Mouse (Mus musculus) midbrain, embryonic 12.5 days (tissue): ENCODE data around the gene Bach1. TPM values are rescaled to one million over a fixed set of nuclear protein-coding genes. Genes with fewer than 3 reads are reported as not detected.
A peak's percentile ranks its signal among the peaks of the same experiment; 100 is the strongest.

Source experiments
- ATAC-seq: fragments of 200-750 bp; cut with Nextera tagmentation; 2 replicates; pipeline ENCODE4 v1.8.0; 2017; ENCODE audit warnings: low read depth, moderate TSS enrichment, moderate library complexity; ENCODE audit not compliant: low FRiP score
- H3K27ac ChIP-seq: fragments of 300-500 bp; sonication (generic); replicated peaks from 2 replicates; pipeline ENCODE4 v1.5.1; 2016; ENCODE audit warnings: mild to moderate bottlenecking
- H3K27me3 ChIP-seq: fragments of 300-500 bp; sonication (generic); 2 replicates; pipeline ENCODE4 v1.6.1; 2016; ENCODE audit warnings: mild to moderate bottlenecking
- H3K36me3 ChIP-seq: fragments of 300-500 bp; sonication (generic); 2 replicates; pipeline ENCODE4 v1.6.1; 2016
- H3K4me1 ChIP-seq: fragments of 300-500 bp; sonication (generic); 2 replicates; pipeline ENCODE4 v1.6.1; 2016
- H3K4me2 ChIP-seq: fragments of 300-500 bp; sonication (generic); replicated peaks from 2 replicates; pipeline ENCODE4 v1.6.1; 2016; ENCODE audit warnings: mild to moderate bottlenecking, moderate library complexity
- H3K4me3 ChIP-seq: fragments of 300-500 bp; sonication (generic); 2 replicates; pipeline ENCODE4 v1.5.1; 2016; ENCODE audit warnings: mild to moderate bottlenecking
- H3K9ac ChIP-seq: fragments of 300-500 bp; sonication (generic); replicated peaks from 2 replicates; pipeline ENCODE4 v1.6.1; 2016; ENCODE audit warnings: mild to moderate bottlenecking, moderate library complexity
- H3K9me3 ChIP-seq: fragments of 300-500 bp; sonication (generic); 2 replicates; pipeline ENCODE4 v1.6.1; 2016; ENCODE audit warnings: mild to moderate bottlenecking
- WGBS: fragments of 180-500 bp; shearing (Covaris S2); methylation state at CpG from one replicate; pipeline ENCODE4 v1.1.7; 2016; 5-methylcytosine and 5-hydroxymethylcytosine counted together
- polyA plus RNA-seq: library from polyadenylated mRNA; unstranded; fragments of >200 nt; fragmentation: Nextera tagmentation; extraction: Ambion mirVana; gene quantifications from 2 replicates; pipeline ENCODE4 v1.2.1, GENCODE M21; 2016

Bach1 gene
- polyA plus RNA-seq: 20.4 and 24.4 TPM in 2 replicates

- peak within 1 kb of the TSS; percentile 96 for H3K9ac ChIP-seq
- H3K4me3 ChIP-seq: peak within 1 kb of the TSS; percentile 90
- no peaks in the 10 kb centered on the region for H3K9me3 ChIP-seq
- no peaks in the 10 kb centered on the region for H3K36me3 ChIP-seq
- peak within 1 kb of the TSS; percentile 96 for H3K27ac ChIP-seq
- H3K27me3 ChIP-seq: peaks cover 10% of the 10 kb centered on the region
- H3K4me2 ChIP-seq: peak within 1 kb of the TSS; percentile 69
- ATAC-seq: peak; percentile 93
- peaks cover 22% of the 10 kb centered on the region for H3K4me1 ChIP-seq
- WGBS: under 1% methylated on average over 55 of the region's 84 CpGs
Measured at GRCm38 (mm10) chr16:87698692-87699305, at the start of gene Bach1. Gene Bach1, plus strand, starts transcription at chr16:87698945.

GRCm38 (mm10) chr16:87652344-87652743, 46.4 kb upstream of the Bach1 start:
- H3K4me3 ChIP-seq: no peak overlapping the region
- no peak overlapping the region for H3K27ac ChIP-seq
- no peaks in the 10 kb centered on the region for H3K9me3 ChIP-seq
- H3K9ac ChIP-seq: no peak overlapping the region
- ATAC-seq: peak; percentile 23; the same call in 1 of the 2 replicates
- no peaks in the 10 kb centered on the region for H3K4me1 ChIP-seq
- no peak overlapping the region for H3K4me2 ChIP-seq
- no peaks in the 10 kb centered on the region for H3K36me3 ChIP-seq
- no peaks in the 10 kb centered on the region for H3K27me3 ChIP-seq
- 77% methylated on average over 8 of the region's 8 CpGs for WGBS

GRCm38 (mm10) chr16:87652924-87653323, 45.8 kb upstream of the Bach1 start:
- no peaks in the 10 kb centered on the region for H3K9me3 ChIP-seq
- 88% methylated on average over 13 of the region's 13 CpGs for WGBS
- H3K4me1 ChIP-seq: no peaks in the 10 kb centered on the region
- no peak overlapping the region for H3K4me2 ChIP-seq
- no peak overlapping the region for H3K27ac ChIP-seq
- H3K27me3 ChIP-seq: no peaks in the 10 kb centered on the region
- no peaks in the 10 kb centered on the region for H3K36me3 ChIP-seq
- ATAC-seq: no peak
- H3K4me3 ChIP-seq: no peak overlapping the region
- no peak overlapping the region for H3K9ac ChIP-seq

- H3K27ac ChIP-seq: no peak overlapping the region
- H3K4me1 ChIP-seq: no peaks in the 10 kb centered on the region
- H3K27me3 ChIP-seq: no peaks in the 10 kb centered on the region
- no peaks in the 10 kb centered on the region for H3K36me3 ChIP-seq
- 85% methylated on average over 11 of the region's 11 CpGs for WGBS
- no peaks in the 10 kb centered on the region for H3K9me3 ChIP-seq
- ATAC-seq: no peak
- H3K4me3 ChIP-seq: no peak overlapping the region
- H3K9ac ChIP-seq: no peak overlapping the region
- no peak overlapping the region for H3K4me2 ChIP-seq
Measured at GRCm38 (mm10) chr16:87654016-87654575, 44.6 kb upstream of the Bach1 start.

- no peak overlapping the region for H3K4me2 ChIP-seq
- no peaks in the 10 kb centered on the region for H3K4me1 ChIP-seq
- H3K9me3 ChIP-seq: no peaks in the 10 kb centered on the region
- no peaks in the 10 kb centered on the region for H3K36me3 ChIP-seq
- WGBS: 89% methylated on average over 5 of the region's 5 CpGs
- no peak overlapping the region for H3K27ac ChIP-seq
- H3K9ac ChIP-seq: no peak overlapping the region
- H3K27me3 ChIP-seq: no peaks in the 10 kb centered on the region
- H3K4me3 ChIP-seq: no peak overlapping the region
- no peak for ATAC-seq
Measured at GRCm38 (mm10) chr16:87655005-87655404, 43.7 kb upstream of the Bach1 start.

GRCm38 (mm10) chr16:87655579-87655978, 43.2 kb upstream of the Bach1 start:
- no peak overlapping the region for H3K9ac ChIP-seq
- WGBS: 88% methylated on average over 9 of the region's 9 CpGs
- no peak overlapping the region for H3K27ac ChIP-seq
- H3K4me2 ChIP-seq: no peak overlapping the region
- no peak overlapping the region for H3K4me3 ChIP-seq
- no peaks in the 10 kb centered on the region for H3K36me3 ChIP-seq
- no peak for ATAC-seq
- H3K4me1 ChIP-seq: no peaks in the 10 kb centered on the region
- no peaks in the 10 kb centered on the region for H3K9me3 ChIP-seq
- H3K27me3 ChIP-seq: no peaks in the 10 kb centered on the region

- no peaks in the 10 kb centered on the region for H3K27me3 ChIP-seq
- H3K4me2 ChIP-seq: no peak overlapping the region
- H3K4me1 ChIP-seq: no peaks in the 10 kb centered on the region
- no peak overlapping the region for H3K9ac ChIP-seq
- 88% methylated on average over 4 of the region's 4 CpGs for WGBS
- H3K36me3 ChIP-seq: no peaks in the 10 kb centered on the region
- no peak overlapping the region for H3K4me3 ChIP-seq
- ATAC-seq: no peak
- no peaks in the 10 kb centered on the region for H3K9me3 ChIP-seq
- no peak overlapping the region for H3K27ac ChIP-seq
Measured at GRCm38 (mm10) chr16:87656771-87657170, 42.0 kb upstream of the Bach1 start.

- Histone ChIP-seq H3K4me3 (no peak overlapping the region), H3K27ac (no peak overlapping the region), H3K9ac (no peak overlapping the region), H3K4me2 (no peak overlapping the region), H3K27me3 (no peaks in the 10 kb centered on the region), H3K4me1 (no peaks in the 10 kb centered on the region), H3K9me3 (no peaks in the 10 kb centered on the region), H3K36me3 (no peaks in the 10 kb centered on the region)
- 97% methylated on average over 9 of the region's 9 CpGs for WGBS
- ATAC-seq: no peak
Measured at GRCm38 (mm10) chr16:87657291-87657690, 41.5 kb upstream of the Bach1 start.

GRCm38 (mm10) chr16:87661024-87661471, 37.7 kb upstream of the Bach1 start:
- no peak overlapping the region for H3K9ac ChIP-seq
- no peak overlapping the region for H3K4me3 ChIP-seq
- no peaks in the 10 kb centered on the region for H3K4me1 ChIP-seq
- WGBS: 83% methylated on average over 12 of the region's 12 CpGs
- no peaks in the 10 kb centered on the region for H3K9me3 ChIP-seq
- H3K27me3 ChIP-seq: no peaks in the 10 kb centered on the region
- H3K4me2 ChIP-seq: no peak overlapping the region
- H3K27ac ChIP-seq: no peak overlapping the region
- no peak for ATAC-seq
- H3K36me3 ChIP-seq: no peaks in the 10 kb centered on the region

- Histone ChIP-seq H3K27me3 (no peaks in the 10 kb centered on the region), H3K9ac (no peak overlapping the region), H3K4me3 (no peak overlapping the region), H3K9me3 (no peaks in the 10 kb centered on the region), H3K4me2 (no peak overlapping the region), H3K27ac (no peak overlapping the region), H3K4me1 (no peaks in the 10 kb centered on the region), H3K36me3 (no peaks in the 10 kb centered on the region)
- 89% methylated on average over 8 of the region's 8 CpGs for WGBS
- no peak for ATAC-seq
Measured at GRCm38 (mm10) chr16:87661636-87662035, 37.1 kb upstream of the Bach1 start.

- H3K36me3 ChIP-seq: no peaks in the 10 kb centered on the region
- H3K9me3 ChIP-seq: no peaks in the 10 kb centered on the region
- no peak for ATAC-seq
- no peaks in the 10 kb centered on the region for H3K27me3 ChIP-seq
- H3K27ac ChIP-seq: no peak overlapping the region
- H3K9ac ChIP-seq: no peak overlapping the region
- no peak overlapping the region for H3K4me3 ChIP-seq
- no peaks in the 10 kb centered on the region for H3K4me1 ChIP-seq
- WGBS: 87% methylated on average over 2 of the region's 2 CpGs
- H3K4me2 ChIP-seq: no peak overlapping the region
Measured at GRCm38 (mm10) chr16:87662528-87662927, 36.2 kb upstream of the Bach1 start.

GRCm38 (mm10) chr16:87663890-87664289, 34.9 kb upstream of the Bach1 start:
- Histone ChIP-seq H3K4me3 (no peak overlapping the region), H3K4me2 (no peak overlapping the region), H3K27me3 (no peaks in the 10 kb centered on the region), H3K4me1 (no peaks in the 10 kb centered on the region), H3K27ac (no peak overlapping the region), H3K36me3 (no peaks in the 10 kb centered on the region), H3K9me3 (no peaks in the 10 kb centered on the region), H3K9ac (no peak overlapping the region)
- WGBS: 86% methylated on average over 6 of the region's 6 CpGs
- no peak for ATAC-seq

- 79% methylated on average over 9 of the region's 9 CpGs for WGBS
- Histone ChIP-seq H3K36me3 (no peaks in the 10 kb centered on the region), H3K9ac (no peak overlapping the region), H3K4me1 (no peaks in the 10 kb centered on the region), H3K27ac (no peak overlapping the region), H3K4me3 (no peak overlapping the region), H3K27me3 (no peaks in the 10 kb centered on the region), H3K9me3 (no peaks in the 10 kb centered on the region), H3K4me2 (no peak overlapping the region)
- no peak for ATAC-seq
Measured at GRCm38 (mm10) chr16:87665246-87665645, 33.5 kb upstream of the Bach1 start.
